Mouse (Mus musculus) stomach, postnatal 0 days (tissue): ENCODE measurements around the gene Spg7. TPM values are rescaled to one million over a fixed set of nuclear protein-coding genes. Genes with fewer than 3 reads are reported as not detected.
A peak's percentile ranks its signal among the peaks of the same experiment; 100 is the strongest.

Source experiments
- ATAC-seq: fragments of 200-750 bp; cut with Nextera tagmentation; 2 replicates; pipeline ENCODE4 v1.8.0; 2017; ENCODE audit not compliant: low FRiP score, low TSS enrichment
- DNase-seq: peaks from one replicate; pipeline ENCODE4 v3.0.0-alpha.2; 2016; ENCODE audit warnings: low spot score
- H3K27ac ChIP-seq: fragments of 300-500 bp; sonication (generic); replicated peaks from 2 replicates; pipeline ENCODE4 v1.5.1; 2014; ENCODE audit warnings: mild to moderate bottlenecking, control low read depth
- H3K27me3 ChIP-seq: fragments of 300-500 bp; sonication (generic); 2 replicates; pipeline ENCODE4 v1.6.1; 2014; ENCODE audit warnings: low read length; ENCODE audit not compliant: control insufficient read depth, insufficient read depth
- H3K36me3 ChIP-seq: fragments of 300-500 bp; sonication (generic); 2 replicates; pipeline ENCODE4 v1.6.1; 2014; ENCODE audit warnings: low read length, mixed read lengths; ENCODE audit not compliant: control insufficient read depth, insufficient read depth
- H3K4me1 ChIP-seq: fragments of 300-500 bp; sonication (generic); replicated peaks from 2 replicates; pipeline ENCODE4 v1.6.1; 2014; ENCODE audit warnings: antibody characterized with exemption; ENCODE audit not compliant: control insufficient read depth, insufficient read depth
- H3K4me2 ChIP-seq: fragments of 300-500 bp; sonication (generic); replicated peaks from 2 replicates; pipeline ENCODE4 v1.6.1; 2014; ENCODE audit warnings: low read depth, mild to moderate bottlenecking, control low read depth, moderate library complexity
- H3K4me3 ChIP-seq: fragments of 300-500 bp; sonication (generic); 2 replicates; pipeline ENCODE4 v1.5.1; 2014; ENCODE audit warnings: low read depth, low read length, control low read depth
- H3K9ac ChIP-seq: fragments of 300-500 bp; sonication (generic); 2 replicates; pipeline ENCODE4 v1.6.1; 2014; ENCODE audit warnings: mild to moderate bottlenecking, low read length, control low read depth, mixed read lengths
- H3K9me3 ChIP-seq: fragments of 300-500 bp; sonication (generic); 2 replicates; pipeline ENCODE4 v1.6.1; 2016; ENCODE audit warnings: low read length; ENCODE audit not compliant: control insufficient read depth
- CTCF ChIP-seq: IDR thresholded peaks from 2 replicates; pipeline ENCODE4 v1.5.1; 2016; ENCODE audit warnings: antibody characterized with exemption, low read depth, mild to moderate bottlenecking, moderate library complexity
- EP300 ChIP-seq: optimal IDR thresholded peaks from 2 replicates; pipeline ENCODE3; 2016; ENCODE audit warnings: antibody characterized with exemption
- WGBS: fragments of 180-500 bp; shearing (Covaris S2); extraction: QIAGEN DNeasy Blood & Tissue Kit; methylation state at CpG from one replicate; pipeline ENCODE4 v1.1.7; 2014; 5-methylcytosine and 5-hydroxymethylcytosine counted together
- polyA plus RNA-seq: library from polyadenylated mRNA; unstranded; fragments of >200 nt; fragmentation: Nextera tagmentation; extraction: Ambion mirVana; gene quantifications from 2 replicates; pipeline ENCODE4 v1.2.1, GENCODE M21; 2015

The Spg7 gene
- 29.6 and 32.0 TPM in 2 replicates for polyA plus RNA-seq

DNA sequence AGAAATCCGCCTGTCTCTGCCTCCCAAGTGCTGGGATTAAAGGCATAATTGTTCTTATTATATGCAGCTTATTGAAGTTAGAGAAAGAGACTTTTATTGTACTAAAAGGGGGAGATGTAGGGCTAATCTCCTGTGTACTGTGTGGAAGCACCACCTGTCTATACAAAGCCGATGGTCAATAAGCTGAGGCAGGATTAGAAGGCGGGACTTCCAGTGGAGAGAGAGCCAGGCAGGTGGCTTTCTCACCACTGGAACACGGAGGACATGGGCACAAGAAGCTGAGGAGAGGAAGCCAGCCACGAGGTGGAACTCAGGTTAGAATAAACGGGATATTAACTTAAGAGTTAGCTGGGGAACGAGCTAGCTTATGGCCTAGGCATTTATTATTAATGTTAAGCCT, at the start of gene Spg7:
Gene Spg7, plus strand, starts transcription at position 222 of the 400 bp plus-strand sequence.
- TF ChIP-seq CTCF (no peak), EP300 (no peak)
- no peaks in the 10 kb centered on the region for H3K36me3 ChIP-seq
- H3K4me2 ChIP-seq: no peak within 1 kb of the TSS
- H3K4me1 ChIP-seq: no peaks in the 10 kb centered on the region
- 55% methylated on average over 7 of the region's 7 CpGs for WGBS
- H3K9me3 ChIP-seq: no peaks in the 10 kb centered on the region
- no peaks in the 10 kb centered on the region for H3K27me3 ChIP-seq
- H3K27ac ChIP-seq: no peak within 1 kb of the TSS
- no peak within 1 kb of the TSS for H3K4me3 ChIP-seq
- H3K9ac ChIP-seq: no peak within 1 kb of the TSS
- DNase-seq: no peak
- no peak for ATAC-seq

DNA sequence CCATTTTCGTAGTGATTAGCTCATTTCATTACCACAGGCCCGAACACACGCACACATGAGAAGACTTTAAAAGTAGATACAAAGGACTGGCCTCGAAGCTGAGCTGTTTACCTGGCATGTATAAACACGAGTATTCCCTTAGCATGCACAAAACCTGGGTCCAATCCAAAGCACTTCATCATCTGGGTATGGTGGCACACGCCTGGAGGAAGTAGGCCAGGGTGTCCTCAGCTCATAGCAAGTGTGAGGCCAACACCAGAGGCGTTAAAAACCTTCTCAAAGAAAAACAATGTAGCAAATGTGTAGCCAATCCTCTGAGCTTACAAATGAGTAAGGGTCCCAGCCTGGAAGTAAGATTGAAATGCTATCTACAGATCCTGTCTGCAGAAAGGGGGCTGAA, 48.3 kb upstream of the Spg7 start:
- no peak for TF ChIP-seq CTCF
- TF ChIP-seq EP300: no peak
- Histone ChIP-seq H3K4me2 (no peak overlapping the region), H3K27me3 (no peaks in the 10 kb centered on the region), H3K36me3 (no peaks in the 10 kb centered on the region), H3K27ac (0 out of 2 replicates have a peak overlapping the region, but pooled peaks have one; percentile 36), H3K4me3 (no peak overlapping the region), H3K9ac (no peak overlapping the region), H3K9me3 (no peaks in the 10 kb centered on the region), H3K4me1 (peaks cover 6% of the 10 kb centered on the region)
- ATAC-seq (no peak), DNase-seq (no peak)
- 52% methylated on average over 7 of the region's 7 CpGs for WGBS

DNA sequence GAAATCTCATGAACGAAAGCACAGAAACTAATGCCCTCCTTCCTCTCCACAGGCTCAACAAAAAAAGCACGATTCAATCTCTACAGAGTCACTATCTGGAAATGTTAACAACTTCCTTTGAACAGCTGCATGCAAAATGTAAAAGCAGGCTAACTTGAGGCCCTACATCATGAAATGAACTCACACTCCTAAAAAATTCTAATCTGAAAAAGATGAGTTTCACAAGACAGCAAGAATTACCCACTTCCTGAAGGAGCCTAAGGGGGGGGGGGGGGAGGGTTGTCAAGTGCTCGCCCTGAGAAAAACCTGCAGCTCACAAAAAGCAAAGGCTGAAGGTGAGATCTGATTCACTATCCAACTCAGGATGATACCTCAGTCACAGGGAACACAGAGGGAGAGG, 47.7 kb upstream of the Spg7 start:
- Histone ChIP-seq H3K9ac (no peak overlapping the region), H3K36me3 (no peaks in the 10 kb centered on the region), H3K4me3 (no peak overlapping the region), H3K27me3 (no peaks in the 10 kb centered on the region), H3K27ac (no peak overlapping the region), H3K9me3 (no peaks in the 10 kb centered on the region), H3K4me2 (no peak overlapping the region), H3K4me1 (peaks cover 6% of the 10 kb centered on the region)
- no peak for DNase-seq
- no peak for ATAC-seq
- no peak for TF ChIP-seq CTCF
- TF ChIP-seq EP300: no peak
- 25% methylated on average over 3 of the region's 3 CpGs for WGBS

DNA sequence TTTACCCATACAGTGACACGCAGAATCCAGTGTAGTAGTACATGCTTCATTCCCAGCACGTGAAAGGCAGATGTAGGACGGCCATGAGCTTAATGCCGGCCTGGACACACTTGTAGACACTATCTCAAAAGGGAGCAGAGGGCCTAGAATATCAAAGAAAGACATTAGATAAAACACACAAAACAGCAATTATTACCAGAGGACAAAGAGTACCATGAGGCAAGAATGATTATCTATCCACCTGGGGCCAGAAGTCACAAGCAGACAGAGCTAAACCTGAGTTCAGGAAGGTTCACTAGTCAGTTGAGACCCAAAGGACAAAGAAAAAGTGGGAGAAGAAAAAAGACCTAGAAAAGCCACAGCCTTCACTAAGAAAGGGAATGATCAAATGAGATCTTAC, 45.6 kb upstream of the Spg7 start:
- TF ChIP-seq CTCF: no peak
- TF ChIP-seq EP300: no peak

DNA sequence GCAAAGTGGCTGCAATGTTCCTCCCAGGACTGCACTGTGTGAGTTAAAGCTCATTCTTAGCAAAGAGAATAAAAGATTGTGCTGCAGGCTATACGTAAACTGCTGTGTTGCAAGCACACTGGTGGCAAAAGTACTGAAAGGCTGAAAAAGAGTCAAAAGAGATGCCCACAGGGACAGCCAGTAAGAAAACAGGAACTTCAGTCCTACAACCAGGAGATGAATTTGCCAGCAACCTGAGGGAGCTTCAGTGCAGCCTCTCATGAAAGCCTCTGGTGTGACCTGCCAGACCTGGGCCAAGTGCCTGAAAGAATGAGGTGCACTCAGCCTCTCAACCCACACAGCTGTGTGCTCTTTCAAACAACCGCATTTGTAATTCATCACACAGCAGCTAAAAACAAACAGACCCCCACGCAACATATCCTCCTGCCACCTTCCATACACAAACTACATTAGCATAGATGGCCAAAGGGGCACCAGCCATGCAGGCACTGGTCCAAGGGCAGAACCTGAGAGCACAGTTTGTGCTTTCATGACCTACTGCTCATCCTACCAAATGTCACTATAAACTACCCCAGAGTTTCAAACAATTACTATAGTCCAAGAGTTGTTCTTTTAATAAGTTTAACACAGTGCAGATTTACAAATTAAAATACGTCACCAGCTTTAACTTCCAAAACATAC, 44.1 kb upstream of the Spg7 start:
- Histone ChIP-seq H3K4me2 (no peak overlapping the region), H3K9ac (no peak overlapping the region), H3K9me3 (no peaks in the 10 kb centered on the region), H3K36me3 (no peaks in the 10 kb centered on the region), H3K27ac (0 out of 2 replicates have a peak overlapping the region, but pooled peaks have one; percentile 30), H3K4me1 (peaks cover 9% of the 10 kb centered on the region), H3K27me3 (no peaks in the 10 kb centered on the region), H3K4me3 (no peak overlapping the region)
- DNase-seq: no peak
- TF ChIP-seq EP300: no peak
- TF ChIP-seq CTCF: no peak
- 43% methylated on average over 4 of the region's 4 CpGs for WGBS
- ATAC-seq: no peak

More for the DNA sequence above, 45.6 kb upstream of the Spg7 start:
- H3K4me1 ChIP-seq: peaks cover 9% of the 10 kb centered on the region
- no peaks in the 10 kb centered on the region for H3K9me3 ChIP-seq
- WGBS: 64% methylated on average over 4 of the region's 4 CpGs
- H3K4me2 ChIP-seq: no peak overlapping the region
- ATAC-seq: no peak
- no peaks in the 10 kb centered on the region for H3K36me3 ChIP-seq
- H3K27ac ChIP-seq: peak overlapping the region; percentile 53; the same call in 1 of the 2 replicates
- no peak overlapping the region for H3K4me3 ChIP-seq
- no peak for DNase-seq
- H3K9ac ChIP-seq: no peak overlapping the region
- H3K27me3 ChIP-seq: no peaks in the 10 kb centered on the region

DNA sequence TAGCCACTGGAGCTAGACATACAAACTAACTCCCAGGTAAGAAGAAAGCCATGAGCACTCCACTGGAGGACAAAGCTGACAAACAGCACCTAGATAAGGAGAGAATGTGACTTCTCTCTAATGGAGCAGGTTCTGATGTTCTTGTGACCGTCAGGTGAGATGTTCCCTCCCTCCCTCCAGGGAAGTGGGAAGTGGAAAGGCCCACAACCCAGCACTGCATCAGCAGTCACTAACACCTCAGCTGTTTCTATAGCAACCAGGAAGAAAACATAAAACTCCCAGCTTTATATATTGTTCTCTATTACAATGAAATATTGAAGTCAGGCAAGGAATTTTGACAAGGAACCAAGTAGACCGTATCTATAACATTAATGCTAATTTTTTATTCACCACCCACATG, 42.7 kb upstream of the Spg7 start:
- no peaks in the 10 kb centered on the region for H3K36me3 ChIP-seq
- TF ChIP-seq CTCF: no peak
- no peak for TF ChIP-seq EP300
- H3K4me2 ChIP-seq: no peak overlapping the region
- ATAC-seq (no peak), DNase-seq (no peak)
- WGBS: 49% methylated on average over 2 of the region's 2 CpGs
- H3K27ac ChIP-seq: no peak overlapping the region
- H3K9me3 ChIP-seq: no peaks in the 10 kb centered on the region
- H3K4me1 ChIP-seq: peaks cover 6% of the 10 kb centered on the region; the same call in 1 of the 2 replicates
- H3K9ac ChIP-seq: no peak overlapping the region
- H3K27me3 ChIP-seq: no peaks in the 10 kb centered on the region
- no peak overlapping the region for H3K4me3 ChIP-seq
